Mouse (Mus musculus) liver, postnatal 0 days (tissue): ENCODE results near the gene Map4k5. TPM values are rescaled to one million over a fixed set of nuclear protein-coding genes. Genes with fewer than 3 reads are reported as not detected.

Source experiments
- ATAC-seq: fragments of 200-750 bp; cut with Nextera tagmentation; 2 replicates; pipeline ENCODE4 v1.8.0; 2017; ENCODE audit warnings: mild to moderate bottlenecking, moderate library complexity
- DNase-seq: peaks from one replicate; pipeline ENCODE4 v3.0.0-alpha.2; 2016
- H3K27ac ChIP-seq: fragments of 300-500 bp; sonication (generic); 2 replicates; pipeline ENCODE4 v1.5.1; 2014; ENCODE audit warnings: antibody characterized with exemption, moderate library complexity, mild to moderate bottlenecking, low read depth
- H3K27me3 ChIP-seq: fragments of 300-500 bp; sonication (generic); 2 replicates; pipeline ENCODE4 v1.6.1; 2014; ENCODE audit warnings: low read length, control low read depth, mixed read lengths; ENCODE audit not compliant: insufficient read depth
- H3K36me3 ChIP-seq: fragments of 300-500 bp; sonication (generic); replicated peaks from 2 replicates; pipeline ENCODE4 v1.6.1; 2014; ENCODE audit warnings: mild to moderate bottlenecking, control low read depth, low read length, moderate library complexity, mixed read lengths; ENCODE audit not compliant: insufficient read depth
- H3K4me1 ChIP-seq: fragments of 300-500 bp; sonication (generic); 2 replicates; pipeline ENCODE4 v1.6.1; 2014; ENCODE audit warnings: antibody characterized with exemption, mild to moderate bottlenecking, control low read depth; ENCODE audit not compliant: insufficient read depth
- H3K4me2 ChIP-seq: fragments of 300-500 bp; sonication (generic); 2 replicates; pipeline ENCODE4 v1.6.1; 2014; ENCODE audit warnings: low read depth, mild to moderate bottlenecking, low read length, moderate library complexity, mixed read lengths
- H3K4me3 ChIP-seq: fragments of 300-500 bp; sonication (generic); 2 replicates; pipeline ENCODE4 v1.5.1; 2014; ENCODE audit warnings: low read depth, low read length
- H3K9ac ChIP-seq: fragments of 300-500 bp; sonication (generic); replicated peaks from 2 replicates; pipeline ENCODE4 v1.6.1; 2014; ENCODE audit warnings: mild to moderate bottlenecking, moderate library complexity
- H3K9me3 ChIP-seq: fragments of 300-500 bp; sonication (generic); 2 replicates; pipeline ENCODE4 v1.6.1; 2016; ENCODE audit warnings: mild to moderate bottlenecking, control low read depth, low read length, mixed read lengths
- CTCF ChIP-seq: sonication (generic); IDR thresholded peaks from 2 replicates; pipeline ENCODE4 v1.5.1; 2016; ENCODE audit warnings: antibody characterized with exemption, low read depth
- EP300 ChIP-seq: IDR thresholded peaks from 2 replicates; pipeline ENCODE4 v1.6.1; 2016; ENCODE audit warnings: antibody characterized with exemption, low read depth, mild to moderate bottlenecking
- WGBS: fragments of 180-500 bp; shearing (Covaris S2); extraction: QIAGEN DNeasy Blood & Tissue Kit; methylation state at CpG from one replicate; pipeline ENCODE4 v1.1.7; 2014; ENCODE audit not compliant: insufficient replicate concordance; 5-methylcytosine and 5-hydroxymethylcytosine counted together
- polyA plus RNA-seq: library from polyadenylated mRNA; unstranded; fragments of >200 nt; fragmentation: Nextera tagmentation; extraction: Ambion mirVana; gene quantifications from 2 replicates; pipeline ENCODE4 v1.2.1, GENCODE M21; 2015

The Map4k5 gene
- polyA plus RNA-seq, 1 experiment from 2014 or later: 11.8 TPM

DNA sequence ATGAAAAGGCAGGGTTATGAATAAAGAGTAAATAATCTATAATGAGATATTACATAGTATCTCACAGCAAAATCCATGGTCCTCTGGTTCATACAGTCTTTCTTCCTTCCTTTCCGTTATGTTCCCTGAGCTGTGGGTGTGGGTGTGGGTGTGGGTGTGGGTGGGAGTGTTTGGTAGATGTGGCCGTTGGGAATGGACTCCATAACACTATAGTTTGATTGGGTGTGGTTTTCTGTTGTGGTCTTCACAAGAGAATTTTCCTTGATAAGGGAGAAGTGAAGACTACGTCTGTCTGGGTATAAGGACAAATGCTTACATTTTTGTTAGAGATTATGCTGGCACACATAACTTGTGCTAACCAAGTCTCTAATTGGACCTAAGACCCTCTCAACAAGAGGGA, 30.6 kb upstream of the Map4k5 start:
- ATAC-seq (peak; percentile 56), DNase-seq (no peak)
- no peaks in the 10 kb centered on the region for H3K27me3 ChIP-seq
- H3K4me2 ChIP-seq: no peak overlapping the region
- H3K9ac ChIP-seq: no peak overlapping the region
- no peak for TF ChIP-seq EP300
- TF ChIP-seq CTCF: no peak
- H3K4me1 ChIP-seq: peaks cover 5% of the 10 kb centered on the region
- no peaks in the 10 kb centered on the region for H3K9me3 ChIP-seq
- H3K27ac ChIP-seq: no peak overlapping the region
- no peaks in the 10 kb centered on the region for H3K36me3 ChIP-seq
- H3K4me3 ChIP-seq: no peak overlapping the region
- 45% methylated on average over 3 of the region's 3 CpGs for WGBS

DNA sequence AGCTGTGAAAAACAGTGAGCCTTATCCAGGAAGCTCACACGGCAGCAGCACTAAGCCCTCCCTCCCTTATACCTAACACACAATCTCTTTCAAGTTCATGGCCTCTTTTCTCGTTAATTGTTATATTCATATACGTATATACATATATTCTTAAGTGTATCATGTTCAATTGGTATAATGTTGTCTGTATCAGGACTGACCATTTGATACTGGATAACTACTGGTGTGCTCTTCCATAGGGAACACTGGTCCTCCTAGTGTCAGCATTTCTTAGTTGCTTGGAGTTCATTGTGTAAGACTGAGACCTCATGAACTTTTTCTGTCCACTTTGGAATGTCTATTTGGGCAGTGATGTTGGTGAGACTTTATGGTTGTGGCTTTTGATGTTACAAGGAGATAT, 30.1 kb upstream of the Map4k5 start:
- ATAC-seq: no peak
- H3K4me2 ChIP-seq: no peak overlapping the region
- no peak overlapping the region for H3K4me3 ChIP-seq
- no peak for TF ChIP-seq CTCF
- TF ChIP-seq EP300: no peak
- H3K9ac ChIP-seq: no peak overlapping the region
- no peak for DNase-seq
- 52% methylated on average over 3 of the region's 3 CpGs for WGBS
- no peaks in the 10 kb centered on the region for H3K36me3 ChIP-seq
- H3K27me3 ChIP-seq: no peaks in the 10 kb centered on the region
- no peaks in the 10 kb centered on the region for H3K9me3 ChIP-seq
- H3K27ac ChIP-seq: no peak overlapping the region
- H3K4me1 ChIP-seq: peaks cover 5% of the 10 kb centered on the region

DNA sequence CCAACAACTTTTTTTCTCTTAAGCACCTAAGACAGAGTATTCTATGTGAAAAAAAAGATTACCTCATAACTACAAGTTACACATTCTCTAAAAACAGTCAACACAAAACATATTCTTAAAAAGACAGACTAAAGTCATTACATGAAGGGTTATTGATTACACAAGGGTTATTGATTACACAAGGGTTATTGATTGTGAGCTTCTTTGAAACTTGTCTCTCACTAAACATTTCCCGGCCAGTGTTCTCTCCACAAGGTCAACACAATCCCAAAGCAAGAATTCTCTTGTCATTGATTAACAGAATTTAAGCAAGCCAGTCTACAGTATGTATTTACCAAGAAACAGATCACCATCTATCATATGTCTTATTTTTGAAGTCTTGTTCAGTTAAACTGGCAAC, 29.1 kb upstream of the Map4k5 start:
- TF ChIP-seq CTCF (no peak), EP300 (no peak)
- peak; percentile 14; the same call in 1 of the 2 replicates for ATAC-seq
- peak overlapping the region; percentile 52; the same call in 1 of the 2 replicates for H3K27ac ChIP-seq

DNA sequence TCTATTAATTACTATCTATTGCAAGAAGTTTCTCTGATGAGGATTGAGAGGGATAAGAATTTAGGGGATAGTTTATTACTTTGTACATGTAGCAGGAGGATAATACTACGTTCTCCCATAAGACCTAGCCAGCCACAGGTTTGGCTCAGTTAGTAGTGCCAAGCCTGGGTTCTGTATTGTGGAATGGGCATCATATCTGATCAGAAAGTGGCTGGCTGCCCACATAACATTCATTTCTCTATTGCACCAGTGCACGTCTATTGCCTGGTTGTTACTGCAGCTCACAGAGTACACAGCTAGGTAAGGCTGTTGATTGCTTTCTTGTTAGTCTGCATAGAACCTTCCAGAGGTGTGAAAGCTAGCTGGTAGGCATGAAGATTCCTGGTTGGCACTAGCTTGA, 24.9 kb upstream of the Map4k5 start:
- no peak for TF ChIP-seq CTCF
- TF ChIP-seq EP300: no peak
- H3K27me3 ChIP-seq: no peaks in the 10 kb centered on the region
- no peak overlapping the region for H3K4me3 ChIP-seq
- H3K36me3 ChIP-seq: no peaks in the 10 kb centered on the region
- DNase-seq (no peak), ATAC-seq (no peak)
- H3K9ac ChIP-seq: no peak overlapping the region
- no peak overlapping the region for H3K4me2 ChIP-seq
- H3K9me3 ChIP-seq: no peaks in the 10 kb centered on the region
- 66% methylated on average over 2 of the region's 2 CpGs for WGBS
- H3K4me1 ChIP-seq: no peaks in the 10 kb centered on the region
- H3K27ac ChIP-seq: no peak overlapping the region

More for the DNA sequence above, 29.1 kb upstream of the Map4k5 start:
- H3K9me3 ChIP-seq: no peaks in the 10 kb centered on the region
- WGBS: 62% methylated on average over 1 of the region's 1 CpGs
- no peak overlapping the region for H3K9ac ChIP-seq
- H3K36me3 ChIP-seq: no peaks in the 10 kb centered on the region
- no peak for DNase-seq
- H3K4me1 ChIP-seq: peaks cover 5% of the 10 kb centered on the region
- no peaks in the 10 kb centered on the region for H3K27me3 ChIP-seq
- no peak overlapping the region for H3K4me3 ChIP-seq
- H3K4me2 ChIP-seq: no peak overlapping the region

DNA sequence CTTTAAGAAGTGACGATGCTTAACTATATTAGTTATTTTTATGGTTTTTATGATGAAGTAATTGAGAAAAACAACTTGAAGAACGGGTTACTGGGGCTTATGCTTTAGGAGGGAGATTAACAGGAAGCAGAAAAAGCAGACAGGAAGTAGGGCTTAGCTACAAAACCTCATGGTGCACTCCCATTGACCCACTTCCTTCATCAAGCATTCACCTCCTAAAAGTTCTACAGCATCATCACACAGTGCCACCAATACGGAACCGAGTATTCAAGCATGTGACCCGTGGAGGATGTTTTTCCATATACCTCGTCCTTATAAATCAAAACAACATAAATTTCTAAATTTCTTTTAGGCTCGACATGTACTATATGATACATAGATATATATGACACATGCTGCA, 19.7 kb upstream of the Map4k5 start:
- Histone ChIP-seq H3K4me1 (peaks cover 7% of the 10 kb centered on the region), H3K27me3 (no peaks in the 10 kb centered on the region), H3K4me2 (no peak overlapping the region), H3K9ac (no peak overlapping the region), H3K4me3 (no peak overlapping the region), H3K9me3 (no peaks in the 10 kb centered on the region), H3K36me3 (no peaks in the 10 kb centered on the region), H3K27ac (no peak overlapping the region)
- WGBS: 72% methylated on average over 7 of the region's 7 CpGs
- DNase-seq (no peak), ATAC-seq (no peak)
- TF ChIP-seq EP300: no peak
- TF ChIP-seq CTCF: no peak

DNA sequence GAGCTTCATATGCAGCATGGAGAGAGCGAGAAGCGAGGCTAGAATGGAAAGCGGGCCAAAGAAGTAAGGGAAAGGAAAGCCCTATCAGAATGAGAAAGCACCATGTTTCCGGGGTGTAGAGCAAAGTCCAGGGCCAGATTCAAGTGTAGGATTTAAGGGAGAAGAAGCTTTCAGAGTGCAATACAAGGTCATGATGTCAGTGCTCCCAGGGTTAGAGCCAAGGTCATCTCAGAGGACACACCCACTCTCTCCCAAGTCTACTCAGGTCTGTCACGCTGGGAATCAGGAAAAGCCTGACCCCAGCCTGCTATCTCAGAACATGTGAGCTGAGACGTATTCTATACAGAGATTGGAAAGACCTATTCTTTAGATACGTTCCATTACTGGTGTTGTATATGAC, 18.9 kb upstream of the Map4k5 start:
- Histone ChIP-seq H3K4me3 (no peak overlapping the region), H3K36me3 (no peaks in the 10 kb centered on the region), H3K27ac (no peak overlapping the region), H3K4me2 (no peak overlapping the region), H3K9me3 (no peaks in the 10 kb centered on the region), H3K9ac (no peak overlapping the region), H3K4me1 (peaks cover 9% of the 10 kb centered on the region), H3K27me3 (no peaks in the 10 kb centered on the region)
- WGBS: 85% methylated on average over 7 of the region's 7 CpGs
- DNase-seq (no peak), ATAC-seq (no peak)
- TF ChIP-seq CTCF (no peak), EP300 (no peak)

DNA sequence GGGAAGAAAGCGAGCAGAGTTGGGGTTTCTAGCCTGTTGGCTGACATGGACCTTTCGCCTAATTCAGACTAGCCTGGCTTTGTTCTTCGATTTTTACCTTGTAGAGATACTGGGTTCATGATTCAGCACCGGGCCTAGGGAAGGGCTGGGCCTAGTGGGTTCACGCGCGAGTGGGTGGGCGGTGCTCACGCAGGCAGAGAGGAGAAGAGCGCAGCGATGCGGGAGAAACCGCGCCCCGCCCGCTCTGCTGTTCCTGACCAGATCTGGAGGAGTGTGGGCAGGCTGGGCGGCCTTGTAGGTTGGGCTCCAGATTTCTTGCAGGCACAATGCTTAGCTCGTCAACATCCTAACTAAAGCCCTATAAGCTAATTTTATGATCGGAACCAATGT, 15.5 kb upstream of the Map4k5 start:
- peaks cover 9% of the 10 kb centered on the region for H3K4me1 ChIP-seq
- TF ChIP-seq CTCF (no peak), EP300 (no peak)
- H3K4me2 ChIP-seq: peak overlapping the region; percentile 62
- H3K4me3 ChIP-seq: 0 out of 2 replicates have a peak overlapping the region, but pooled peaks have one; percentile 24
- no peak overlapping the region for H3K9ac ChIP-seq
- 48% methylated on average over 19 of the region's 19 CpGs for WGBS
- no peaks in the 10 kb centered on the region for H3K9me3 ChIP-seq
- no peaks in the 10 kb centered on the region for H3K27me3 ChIP-seq
- DNase-seq (no peak), ATAC-seq (no peak)
- no peaks in the 10 kb centered on the region for H3K36me3 ChIP-seq
- no peak overlapping the region for H3K27ac ChIP-seq
